Mouse (Mus musculus) lung, embryonic 16.5 days (tissue): ENCODE results near the gene Fhit. TPM values are rescaled to one million over a fixed set of nuclear protein-coding genes. Genes with fewer than 3 reads are reported as not detected.

ENCODE experiments used
- ATAC-seq: fragments of 200-750 bp; cut with Nextera tagmentation; 2 replicates; pipeline ENCODE4 v1.8.0; 2017; ENCODE audit warnings: low read depth, mild to moderate bottlenecking, moderate library complexity
- H3K27ac ChIP-seq: fragments of 300-500 bp; sonication (generic); 2 replicates; pipeline ENCODE4 v1.5.1; 2014; ENCODE audit warnings: mild to moderate bottlenecking, control low read depth, low read length
- H3K27me3 ChIP-seq: fragments of 300-500 bp; sonication (generic); 2 replicates; pipeline ENCODE4 v1.6.1; 2014; ENCODE audit warnings: low read depth, low read length, mixed read lengths; ENCODE audit not compliant: control insufficient read depth, insufficient read depth
- H3K36me3 ChIP-seq: fragments of 300-500 bp; sonication (generic); 2 replicates; pipeline ENCODE4 v1.6.1; 2014; ENCODE audit warnings: low read length; ENCODE audit not compliant: control insufficient read depth, insufficient read depth
- H3K4me1 ChIP-seq: fragments of 300-500 bp; sonication (generic); replicated peaks from 2 replicates; pipeline ENCODE4 v1.6.1; 2014; ENCODE audit warnings: low read length, mixed read lengths; ENCODE audit not compliant: control insufficient read depth, insufficient read depth
- H3K4me2 ChIP-seq: fragments of 300-500 bp; sonication (generic); 2 replicates; pipeline ENCODE4 v1.6.1; 2014; ENCODE audit warnings: low read depth, low read length, control low read depth
- H3K4me3 ChIP-seq: fragments of 300-500 bp; sonication (generic); 2 replicates; pipeline ENCODE4 v1.5.1; 2014; ENCODE audit warnings: mild to moderate bottlenecking, low read length, control low read depth
- H3K9ac ChIP-seq: fragments of 300-500 bp; sonication (generic); 2 replicates; pipeline ENCODE4 v1.6.1; 2014; ENCODE audit warnings: low read length, control low read depth
- H3K9me3 ChIP-seq: fragments of 300-500 bp; sonication (generic); 2 replicates; pipeline ENCODE4 v1.6.1; 2016; ENCODE audit warnings: low read length; ENCODE audit not compliant: control insufficient read depth
- WGBS: fragments of 180-500 bp; shearing (Covaris S2); extraction: QIAGEN DNeasy Blood & Tissue Kit; methylation state at CpG from one replicate; pipeline ENCODE4 v1.1.7; 2014; 5-methylcytosine and 5-hydroxymethylcytosine counted together
- polyA plus RNA-seq: library from polyadenylated mRNA; unstranded; fragments of >200 nt; fragmentation: Nextera tagmentation; extraction: Ambion mirVana; gene quantifications from 2 replicates; pipeline ENCODE4 v1.2.1, GENCODE M21; 2015

The Fhit gene
- polyA plus RNA-seq, 1 experiment from 2014 or later, result 4.9 TPM

DNA sequence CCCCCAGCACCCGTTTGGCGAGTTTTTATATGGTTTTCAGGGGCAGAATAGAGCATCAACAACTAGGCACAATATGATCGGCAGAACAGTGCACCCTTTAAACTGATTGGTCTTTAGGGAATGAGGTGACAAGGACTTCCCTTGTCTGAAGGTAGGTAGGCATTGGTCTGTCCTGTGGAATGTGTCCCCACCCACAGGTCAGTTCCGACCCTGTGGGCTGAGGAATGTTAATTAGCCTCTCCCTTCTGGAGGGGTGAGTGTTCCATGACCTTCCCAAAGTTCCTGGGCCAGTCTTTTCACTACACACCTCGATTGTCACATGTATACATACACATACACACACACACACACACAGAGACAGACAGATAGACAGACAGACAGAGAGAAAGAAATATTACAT is 950.7 kb downstream of the Fhit start:
- 54% methylated on average over 5 of the region's 5 CpGs for whole genome bisulfite sequencing

DNA sequence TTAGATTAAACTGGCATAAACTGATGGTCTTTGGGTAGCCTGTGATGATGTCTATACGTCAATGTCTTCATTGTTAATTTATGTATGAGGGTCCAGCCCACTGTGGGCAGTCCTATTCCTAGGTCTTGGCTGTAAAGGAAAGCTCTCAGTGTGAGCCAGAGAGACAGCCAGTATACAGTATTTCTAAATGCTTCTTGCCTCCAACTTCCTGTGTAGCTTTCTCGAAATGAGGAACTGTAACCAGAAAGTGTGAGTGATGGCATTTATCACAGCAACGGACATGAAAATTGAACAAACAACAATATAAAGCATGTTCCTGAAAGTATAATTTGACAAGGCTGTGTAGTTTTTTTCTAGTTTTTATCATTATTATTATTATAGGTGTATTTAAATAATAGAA is 952.8 kb downstream of the Fhit start:
- WGBS, result 76% methylated on average over 3 of the region's 3 CpGs
- no peak overlapping the region for H3K9ac ChIP-seq
- no peak overlapping the region for H3K4me3 ChIP-seq
- no peaks in the 10 kb centered on the region for H3K9me3 ChIP-seq
- no peaks in the 10 kb centered on the region for H3K36me3 ChIP-seq
- ATAC-seq, result no peak
- no peaks in the 10 kb centered on the region for H3K4me1 ChIP-seq
- H3K4me2 ChIP-seq, result no peak overlapping the region
- H3K27me3 ChIP-seq, result no peaks in the 10 kb centered on the region
- H3K27ac ChIP-seq, result no peak overlapping the region

More for the DNA sequence above, 950.7 kb downstream of the Fhit start:
- ATAC-seq, result no peak
- Histone ChIP-seq H3K36me3 (no peaks in the 10 kb centered on the region), H3K9me3 (no peaks in the 10 kb centered on the region), H3K4me2 (no peak overlapping the region), H3K27me3 (no peaks in the 10 kb centered on the region), H3K4me1 (no peaks in the 10 kb centered on the region), H3K9ac (no peak overlapping the region), H3K4me3 (no peak overlapping the region), H3K27ac (no peak overlapping the region)

DNA sequence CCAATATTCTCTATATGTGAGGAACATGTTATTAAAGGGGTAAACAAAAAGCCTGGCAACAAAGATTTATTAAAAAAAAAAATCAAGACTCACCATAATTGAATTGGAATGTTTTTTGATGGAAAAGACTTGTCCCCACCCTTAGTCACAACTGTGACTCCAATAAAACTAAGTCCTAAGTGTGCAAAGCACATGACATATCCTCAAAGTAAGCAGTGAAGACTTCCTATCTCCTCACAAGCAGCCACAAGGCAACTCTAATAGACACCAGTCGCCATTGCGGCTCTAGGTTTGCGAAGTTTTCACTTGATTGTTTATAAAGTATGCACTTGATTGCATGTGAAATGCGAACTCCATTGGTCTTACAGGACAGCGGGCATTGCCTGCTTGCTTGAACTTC is 956.1 kb downstream of the Fhit start:
- H3K36me3 ChIP-seq, result no peaks in the 10 kb centered on the region
- H3K4me2 ChIP-seq, result no peak overlapping the region
- ATAC-seq, result no peak
- no peaks in the 10 kb centered on the region for H3K9me3 ChIP-seq
- H3K9ac ChIP-seq, result no peak overlapping the region
- no peak overlapping the region for H3K27ac ChIP-seq
- H3K4me1 ChIP-seq, result no peaks in the 10 kb centered on the region
- no peaks in the 10 kb centered on the region for H3K27me3 ChIP-seq
- H3K4me3 ChIP-seq, result no peak overlapping the region
- 80% methylated on average over 5 of the region's 5 CpGs for WGBS

DNA sequence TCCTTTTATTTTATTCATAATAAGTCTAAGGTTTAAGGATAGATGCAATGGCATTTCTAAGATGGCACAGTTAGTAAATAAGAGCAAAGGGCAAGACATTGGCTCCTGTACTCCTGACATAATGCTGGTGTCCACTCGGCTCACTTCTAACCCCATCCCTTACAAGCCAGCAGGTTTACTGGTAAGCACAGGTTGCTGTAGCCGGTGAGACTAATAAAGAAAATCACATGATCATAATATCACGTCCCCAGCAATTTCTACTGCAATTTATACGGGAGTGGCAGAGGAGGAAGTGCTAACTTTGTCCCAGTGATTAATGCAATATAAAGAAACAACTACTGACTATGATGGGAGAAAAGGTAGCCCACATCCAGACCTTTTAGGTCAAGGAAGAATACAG is 956.5 kb downstream of the Fhit start:
- Histone ChIP-seq H3K4me3 (no peak overlapping the region), H3K9ac (no peak overlapping the region), H3K4me1 (no peaks in the 10 kb centered on the region), H3K27ac (no peak overlapping the region), H3K36me3 (no peaks in the 10 kb centered on the region), H3K27me3 (no peaks in the 10 kb centered on the region), H3K9me3 (no peaks in the 10 kb centered on the region), H3K4me2 (no peak overlapping the region)
- no peak for ATAC-seq
- WGBS, result 81% methylated on average over 4 of the region's 4 CpGs

DNA sequence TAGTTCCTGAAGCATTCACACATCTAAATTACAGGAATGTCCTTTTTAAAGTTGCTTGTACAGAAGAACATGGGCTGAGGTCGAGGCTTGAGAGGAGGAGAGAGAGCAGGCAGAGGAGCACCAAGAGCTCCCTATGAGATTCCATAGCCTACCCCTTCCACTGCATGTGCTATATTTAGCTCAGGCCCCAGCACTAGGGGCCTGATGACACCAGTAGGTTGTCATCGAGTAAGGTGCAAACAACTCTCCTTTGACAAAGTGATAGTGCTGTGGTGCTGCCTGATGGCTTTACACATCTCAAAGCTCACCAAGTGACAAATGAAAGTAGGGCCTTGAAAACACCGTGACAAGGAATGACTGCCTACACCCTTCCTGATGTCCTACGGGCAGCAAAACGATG is 967.7 kb downstream of the Fhit start:
- H3K27ac ChIP-seq, result no peak overlapping the region

DNA sequence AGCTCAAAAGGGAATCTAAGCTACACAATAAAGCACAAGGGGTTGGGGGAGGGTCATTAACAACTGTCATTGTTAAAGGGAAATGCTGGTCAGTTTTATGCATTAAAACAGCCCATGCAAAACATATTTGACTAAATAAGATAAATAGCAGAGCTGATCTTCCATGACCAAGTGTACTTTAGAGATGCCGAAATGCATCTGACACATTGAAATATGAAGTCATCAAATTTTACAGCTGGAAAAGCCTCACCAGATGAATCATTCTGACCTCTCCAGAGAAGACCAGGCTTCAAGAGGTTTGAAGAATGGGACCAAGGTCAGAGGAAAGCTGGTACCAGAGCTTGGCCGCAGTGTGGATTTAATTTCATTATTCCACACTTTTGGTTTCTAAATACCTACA is 990.1 kb downstream of the Fhit start:
- Histone ChIP-seq H3K4me2 (no peak overlapping the region), H3K9ac (no peak overlapping the region), H3K27me3 (no peaks in the 10 kb centered on the region), H3K9me3 (no peaks in the 10 kb centered on the region), H3K4me3 (no peak overlapping the region), H3K4me1 (no peaks in the 10 kb centered on the region), H3K36me3 (no peaks in the 10 kb centered on the region), H3K27ac (no peak overlapping the region)
- WGBS, result 82% methylated on average over 2 of the region's 2 CpGs
- ATAC-seq, result no peak

More for the DNA sequence above, 967.7 kb downstream of the Fhit start:
- no peaks in the 10 kb centered on the region for H3K27me3 ChIP-seq
- 39% methylated on average over 5 of the region's 5 CpGs for WGBS
- no peak overlapping the region for H3K4me2 ChIP-seq
- H3K9me3 ChIP-seq, result no peaks in the 10 kb centered on the region
- no peaks in the 10 kb centered on the region for H3K4me1 ChIP-seq
- H3K9ac ChIP-seq, result no peak overlapping the region
- no peak overlapping the region for H3K4me3 ChIP-seq
- no peaks in the 10 kb centered on the region for H3K36me3 ChIP-seq
- no peak for ATAC-seq

DNA sequence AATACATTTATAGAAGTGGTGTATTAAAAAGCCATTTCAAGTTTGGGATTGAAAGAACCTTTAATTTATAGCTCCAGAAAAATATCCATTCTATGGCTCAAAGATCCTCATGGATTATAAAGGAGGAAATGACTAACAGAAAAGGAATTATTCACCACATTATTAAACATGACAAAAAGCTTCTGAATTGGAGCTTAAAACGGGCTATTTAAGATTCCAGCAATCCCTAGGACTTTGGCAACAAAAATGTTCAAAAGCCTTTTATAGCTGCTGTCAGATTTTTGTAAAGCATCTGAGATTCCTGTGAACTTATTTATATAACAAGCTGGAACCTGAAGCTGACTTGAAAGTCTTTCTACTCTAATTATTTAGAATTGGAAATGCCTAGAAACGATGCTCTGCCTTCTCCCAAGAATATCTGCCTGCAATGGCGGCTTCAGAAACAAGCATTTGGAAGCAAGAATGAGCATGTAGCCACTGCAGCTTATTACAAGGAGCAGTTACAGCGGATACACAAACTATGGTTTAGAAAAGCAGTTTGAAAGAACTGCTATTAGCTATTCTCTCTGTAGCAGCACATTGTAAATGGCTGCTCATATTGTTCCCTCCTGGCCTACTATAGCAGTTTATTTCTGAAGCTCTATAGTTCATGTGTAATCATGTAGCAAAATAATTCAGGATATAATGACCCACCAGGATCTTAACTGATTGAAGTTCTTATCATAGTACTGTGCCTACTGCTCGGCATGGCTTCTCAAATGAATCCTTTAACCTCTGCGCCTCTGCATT is 995.0 kb downstream of the Fhit start:
- H3K4me1 ChIP-seq, result no peaks in the 10 kb centered on the region
- no peak overlapping the region for H3K9ac ChIP-seq
- H3K36me3 ChIP-seq, result no peaks in the 10 kb centered on the region
- H3K4me3 ChIP-seq, result no peak overlapping the region
- WGBS, result 65% methylated on average over 6 of the region's 6 CpGs
- H3K9me3 ChIP-seq, result no peaks in the 10 kb centered on the region
- no peak overlapping the region for H3K27ac ChIP-seq
- no peak overlapping the region for H3K4me2 ChIP-seq
- no peaks in the 10 kb centered on the region for H3K27me3 ChIP-seq
- no peak for ATAC-seq

DNA sequence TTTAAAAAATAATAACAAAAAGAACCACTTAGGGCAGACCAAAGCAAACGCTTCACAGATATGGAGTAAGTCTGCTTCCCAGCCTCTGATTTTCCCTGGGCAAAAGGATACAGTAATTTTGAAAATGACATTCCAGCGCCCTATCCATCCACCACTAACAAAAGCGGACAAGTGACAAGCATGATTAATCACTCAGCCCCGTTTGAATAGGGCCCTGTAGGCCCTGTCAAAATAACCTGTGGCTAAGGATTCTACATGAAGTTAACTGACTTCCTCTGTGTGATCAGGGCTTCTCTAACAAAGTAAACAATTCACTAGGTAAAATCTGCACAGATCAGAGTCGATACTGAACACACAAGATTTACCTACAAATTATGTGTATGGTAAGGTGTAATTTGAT is 1012.0 kb downstream of the Fhit start:
- H3K9me3 ChIP-seq, result no peaks in the 10 kb centered on the region
- no peak overlapping the region for H3K9ac ChIP-seq
- H3K4me2 ChIP-seq, result no peak overlapping the region
- no peaks in the 10 kb centered on the region for H3K4me1 ChIP-seq
- 33% methylated on average over 5 of the region's 5 CpGs for WGBS
- no peak overlapping the region for H3K27ac ChIP-seq
- H3K4me3 ChIP-seq, result no peak overlapping the region
- ATAC-seq, result no peak
- H3K27me3 ChIP-seq, result no peaks in the 10 kb centered on the region
- H3K36me3 ChIP-seq, result no peaks in the 10 kb centered on the region

DNA sequence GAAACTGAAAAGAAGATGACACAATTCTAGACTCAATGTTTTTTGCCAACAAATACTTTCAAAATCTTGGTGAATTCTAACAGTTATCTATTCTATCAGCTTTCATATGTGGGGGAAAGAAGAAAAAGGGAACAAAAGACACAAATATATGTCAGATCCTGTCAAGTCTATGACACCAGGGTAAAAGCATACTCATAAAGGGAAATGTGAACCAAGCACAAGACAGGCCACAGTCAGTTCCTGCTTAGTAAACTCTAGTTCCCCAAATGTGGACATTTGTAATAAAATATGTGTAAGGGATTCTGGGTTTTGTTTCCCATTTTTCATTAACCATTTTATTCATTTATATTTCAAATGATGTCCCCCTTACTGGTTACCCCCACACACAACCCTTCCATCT is 1022.5 kb downstream of the Fhit start:
- ATAC-seq, result no peak

DNA sequence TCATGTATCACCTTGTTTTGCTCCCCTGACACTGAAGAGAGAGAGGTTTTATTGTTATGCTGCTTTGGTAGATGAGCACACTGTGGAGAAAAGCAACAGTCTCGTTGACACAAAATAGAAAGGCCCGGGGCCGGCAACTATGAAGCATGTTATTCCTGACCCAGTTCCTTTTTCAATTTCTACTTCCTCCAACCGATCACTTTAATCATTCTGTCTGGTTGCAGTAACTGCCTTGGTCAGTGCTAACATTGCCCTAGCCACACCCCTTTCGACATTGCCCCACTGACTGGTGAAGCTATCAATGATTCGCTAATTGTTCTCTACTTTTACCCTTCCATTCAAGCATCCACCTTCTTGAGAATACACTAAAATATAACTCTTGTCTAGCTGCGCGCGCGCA is 1028.0 kb downstream of the Fhit start:
- Histone ChIP-seq H3K9me3 (peaks cover 2% of the 10 kb centered on the region; the same call in 1 of the 2 replicates), H3K27ac (no peak overlapping the region), H3K4me2 (no peak overlapping the region), H3K9ac (no peak overlapping the region), H3K4me1 (no peaks in the 10 kb centered on the region), H3K4me3 (no peak overlapping the region), H3K36me3 (no peaks in the 10 kb centered on the region), H3K27me3 (no peaks in the 10 kb centered on the region)
- ATAC-seq, result no peak
- WGBS, result 88% methylated on average over 10 of the region's 10 CpGs

More for the DNA sequence above, 1022.5 kb downstream of the Fhit start:
- Histone ChIP-seq H3K9ac (no peak overlapping the region), H3K4me2 (no peak overlapping the region), H3K27ac (no peak overlapping the region), H3K9me3 (no peaks in the 10 kb centered on the region), H3K36me3 (no peaks in the 10 kb centered on the region), H3K4me1 (no peaks in the 10 kb centered on the region), H3K27me3 (no peaks in the 10 kb centered on the region), H3K4me3 (no peak overlapping the region)
